In genomic region chr1:182959811-182960455, GRCm38 (mm10) we compare ENCODE assay signal across 7 mouse cellular contexts. TPM values are rescaled to one million over a fixed set of nuclear protein-coding genes. Genes with fewer than 3 reads are reported as not detected.
A peak's percentile ranks its signal among the peaks of the same experiment; 100 is the strongest.
DNase-seq lines count a peak whose midpoint lies in the region; ATAC-seq and TF ChIP-seq lines count a peak whose summit lies in the region.

No protein-coding gene starts in this region.

- H3K27ac ChIP-seq in embryonic facial prominence, embryonic 12.5 days = no peak overlapping the region
- peak overlapping the region; percentile 51 for H3K27ac ChIP-seq in heart, adult 2 months
- H3K27ac ChIP-seq in kidney, adult 2 months (ENCODE audit: insufficient read depth, low read depth, low read length) = no peak overlapping the region
- no peak overlapping the region for H3K27ac ChIP-seq in limb, embryonic 12.5 days
- H3K27ac ChIP-seq in midbrain, embryonic 14.5 days (replicated peaks; ENCODE audit: low read depth, low read length) = peak overlapping the region; percentile 58

- intact Hi-C loops in heart, adult 2 months (cut with DNase I) = loop anchor here (1.0 to 5.0 kb wide), 3 partner anchors 91 to 406 kb away; no protein-coding TSS in a partner anchor

- H3K27me3 ChIP-seq in embryonic facial prominence, embryonic 12.5 days = 0 out of 2 replicates have a peak, but pooled peaks cover 9% of the 10 kb centered on the region
- H3K27me3 ChIP-seq in heart, adult 2 months (ENCODE audit: control insufficient read depth, insufficient read depth, low read length) = 0 out of 2 replicates have a peak, but pooled peaks cover 1% of the 10 kb centered on the region
- no peaks in the 10 kb centered on the region for H3K27me3 ChIP-seq in kidney, adult 2 months (replicated peaks; ENCODE audit: control insufficient read depth, insufficient read depth, low read length)
- peaks cover 14% of the 10 kb centered on the region for H3K27me3 ChIP-seq in limb, embryonic 12.5 days
- no peaks in the 10 kb centered on the region for H3K27me3 ChIP-seq in midbrain, embryonic 14.5 days (ENCODE audit: control insufficient read depth, insufficient read depth, low read length)

- under 1% methylated on average over 20 of the region's 20 CpGs for WGBS in embryonic facial prominence, embryonic 12.5 days
- WGBS in heart, adult 2 months = 1% methylated on average over 20 of the region's 20 CpGs
- WGBS in kidney, adult 2 months = under 1% methylated on average over 20 of the region's 20 CpGs
- under 1% methylated on average over 20 of the region's 20 CpGs for WGBS in limb, embryonic 12.5 days
- under 1% methylated on average over 20 of the region's 20 CpGs for WGBS in midbrain, embryonic 14.5 days

- ATAC-seq in embryonic facial prominence, embryonic 12.5 days (ENCODE audit: insufficient number of reproducible peaks, insufficient read depth, low FRiP score, low TSS enrichment) = peak; percentile 68
- ATAC-seq in limb, embryonic 12.5 days (ENCODE audit: insufficient number of reproducible peaks, insufficient read depth, low FRiP score, low TSS enrichment, low read depth) = peak; percentile 67
- ATAC-seq in midbrain, embryonic 14.5 days (ENCODE audit: low FRiP score, low TSS enrichment) = peak; percentile 76

- DNase-seq in adrenal gland, postnatal 36 days = peak; percentile 90 to 94
- peak; percentile 87 to 88 for DNase-seq in heart, adult 2 months
- peak; percentile 81 for DNase-seq in kidney, adult 2 months
- DNase-seq in midbrain, embryonic 14.5 days = peak; percentile 94
- peak; percentile 25 for DNase-seq in spleen, adult 12 weeks (ENCODE audit: low spot score)

- H3K36me3 ChIP-seq in embryonic facial prominence, embryonic 12.5 days = no peaks in the 10 kb centered on the region
- no peaks in the 10 kb centered on the region for H3K36me3 ChIP-seq in heart, adult 2 months (ENCODE audit: control insufficient read depth, insufficient read depth, low read length)
- H3K36me3 ChIP-seq in kidney, adult 2 months (ENCODE audit: control insufficient read depth, insufficient read depth, low read length) = no peaks in the 10 kb centered on the region
- H3K36me3 ChIP-seq in limb, embryonic 12.5 days = no peaks in the 10 kb centered on the region
- no peaks in the 10 kb centered on the region for H3K36me3 ChIP-seq in midbrain, embryonic 14.5 days (ENCODE audit: control insufficient read depth, insufficient read depth, low read length)

- peak; percentile 43; the same call in 1 of the 2 replicates for TF ChIP-seq POLR2A in heart, adult 2 months (IDR thresholded peaks at IDR 0.05; ENCODE audit: insufficient read depth, low read depth, low read length)
- TF ChIP-seq POLR2A in kidney, adult 2 months (IDR thresholded peaks at IDR 0.05; ENCODE audit: low read depth, low read length) = no peak

- H3K9ac ChIP-seq in embryonic facial prominence, embryonic 12.5 days = peak overlapping the region; percentile 27
- H3K9ac ChIP-seq in heart, adult 2 months (ENCODE audit: low read depth, low read length) = peak overlapping the region; percentile 41
- H3K9ac ChIP-seq in limb, embryonic 12.5 days (replicated peaks) = peak overlapping the region; percentile 40; the same call in 1 of the 2 replicates
- peak overlapping the region; percentile 38 for H3K9ac ChIP-seq in midbrain, embryonic 14.5 days (replicated peaks; ENCODE audit: low read length)

- TF ChIP-seq CTCF in heart, adult 2 months (IDR thresholded peaks at IDR 0.05) = peak; percentile 100
- peak; percentile 92 for TF ChIP-seq CTCF in kidney, adult 2 months (conservative IDR thresholded peaks at IDR 0.05; ENCODE audit: insufficient read depth, insufficient read length, low read depth, low read length)

- peak overlapping the region; percentile 34 for H3K4me3 ChIP-seq in embryonic facial prominence, embryonic 12.5 days
- peak overlapping the region; percentile 58 for H3K4me3 ChIP-seq in heart, adult 2 months
- peak overlapping the region; percentile 54 for H3K4me3 ChIP-seq in kidney, adult 2 months (ENCODE audit: insufficient read depth, low read depth, low read length)
- peak overlapping the region; percentile 39 for H3K4me3 ChIP-seq in limb, embryonic 12.5 days (replicated peaks)
- peak overlapping the region; percentile 37 for H3K4me3 ChIP-seq in midbrain, embryonic 14.5 days (replicated peaks; ENCODE audit: low read depth, low read length)

- peak overlapping the region; percentile 68 for H3K4me2 ChIP-seq in embryonic facial prominence, embryonic 12.5 days (replicated peaks)
- H3K4me2 ChIP-seq in limb, embryonic 12.5 days = peak overlapping the region; percentile 78
- H3K4me2 ChIP-seq in midbrain, embryonic 14.5 days (ENCODE audit: low read length) = peak overlapping the region; percentile 58

- peak; percentile 69 for TF ChIP-seq EP300 in heart, adult 2 months (IDR thresholded peaks at IDR 0.05; ENCODE audit: insufficient read depth, low read depth, low read length)

- peaks cover 5% of the 10 kb centered on the region; the same call in 1 of the 2 replicates for H3K4me1 ChIP-seq in embryonic facial prominence, embryonic 12.5 days
- H3K4me1 ChIP-seq in heart, adult 2 months (ENCODE audit: control insufficient read depth, insufficient read depth, low read length) = peaks cover 1% of the 10 kb centered on the region; the same call in 1 of the 2 replicates
- H3K4me1 ChIP-seq in kidney, adult 2 months (ENCODE audit: control insufficient read depth, insufficient read depth, low read length) = no peaks in the 10 kb centered on the region
- H3K4me1 ChIP-seq in limb, embryonic 12.5 days (replicated peaks) = peaks cover 24% of the 10 kb centered on the region
- peaks cover 34% of the 10 kb centered on the region for H3K4me1 ChIP-seq in midbrain, embryonic 14.5 days (ENCODE audit: control insufficient read depth, insufficient read depth, low read length)

- no peaks in the 10 kb centered on the region for H3K9me3 ChIP-seq in embryonic facial prominence, embryonic 12.5 days
- H3K9me3 ChIP-seq in limb, embryonic 12.5 days = no peaks in the 10 kb centered on the region
- H3K9me3 ChIP-seq in midbrain, embryonic 14.5 days (ENCODE audit: control insufficient read depth, low read length) = no peaks in the 10 kb centered on the region

- H3K79me2 ChIP-seq in heart, adult 2 months (replicated peaks; ENCODE audit: control insufficient read depth, insufficient read depth, low read length) = no peaks in the 10 kb centered on the region

RNA-seq across cellular contexts. Expression of gene Tlr5, which starts 5.3 kb away (rescaled TPM):
- total RNA-seq in adrenal gland, postnatal 36 days (2021) = 1 to 10 TPM in 1 of 2 experiments, under 1 TPM in 1; 0.92 to 1.5 TPM
- 0.51 and 0.52 TPM in 2 replicates for polyA plus RNA-seq in embryonic facial prominence, embryonic 12.5 days (2016; fragmentation: Nextera tagmentation; extraction: Ambion mirVana)
- 1 to 10 TPM; 1.1 to 1.7 TPM for total RNA-seq in heart, adult 2 months (2021)
- 1.2 and 1.5 TPM in 2 replicates for polyA plus RNA-seq in heart, adult 2 months (2012; rRNA removed)
- polyA plus RNA-seq in kidney, adult 2 months (2012; rRNA removed) = 0.42 and 0.66 TPM in 2 replicates
- polyA plus RNA-seq in limb, embryonic 12.5 days (2016; fragmentation: Nextera tagmentation; extraction: Ambion mirVana) = 0.50 and 0.81 TPM in 2 replicates
- 0.09 and 0.25 TPM in 2 replicates for polyA plus RNA-seq in midbrain, embryonic 14.5 days (2014; fragmentation: Nextera tagmentation; extraction: Ambion mirVana)

Comparison
In these comparisons a context has a peak if more than half of its experiments do, and no peak if none do; other contexts are left out.
1. DNase-seq: peak in every context shown above with its lines; median percentile 94 in midbrain, embryonic 14.5 days; 92 in adrenal gland, postnatal 36 days; 88 in heart, adult 2 months; 81 in kidney, adult 2 months; 25 in spleen, adult 12 weeks.
2. H3K27ac ChIP-seq: peak in heart, adult 2 months (single experiment) and midbrain, embryonic 14.5 days (single experiment); none in embryonic facial prominence, embryonic 12.5 days (single experiment), kidney, adult 2 months (single experiment) and limb, embryonic 12.5 days (single experiment).
3. Peak in every context shown above with its lines, with median percentiles within 50 percentile points of each other: ATAC-seq, H3K4me2 ChIP-seq, H3K4me3 ChIP-seq and H3K9ac ChIP-seq.